Mouse (Mus musculus) liver, embryonic 14.5 days (tissue): ENCODE results near the gene Nfatc2.

Experiments
- CTCF ChIP-seq: IDR thresholded peaks from 2 replicates; pipeline ENCODE4 v1.5.1; 2016; ENCODE audit warnings: antibody characterized with exemption, low read depth, control low read depth
- EP300 ChIP-seq: IDR thresholded peaks from 2 replicates; pipeline ENCODE4 v1.6.1; 2016; ENCODE audit warnings: antibody characterized with exemption, low read depth

GRCm38 (mm10) chr2:168519589-168519988, 81.9 kb downstream of the Nfatc2 start:
- TF ChIP-seq CTCF = no peak
- no peak for TF ChIP-seq EP300
